Mouse (Mus musculus): ENCODE data around the gene Olfr213.
"Not testable (repeated sequence)": the region's sequence is repeated elsewhere in the genome, so short reads cannot be mapped to it uniquely, and the experiment has no call there.

Gene Olfr213

DNA sequence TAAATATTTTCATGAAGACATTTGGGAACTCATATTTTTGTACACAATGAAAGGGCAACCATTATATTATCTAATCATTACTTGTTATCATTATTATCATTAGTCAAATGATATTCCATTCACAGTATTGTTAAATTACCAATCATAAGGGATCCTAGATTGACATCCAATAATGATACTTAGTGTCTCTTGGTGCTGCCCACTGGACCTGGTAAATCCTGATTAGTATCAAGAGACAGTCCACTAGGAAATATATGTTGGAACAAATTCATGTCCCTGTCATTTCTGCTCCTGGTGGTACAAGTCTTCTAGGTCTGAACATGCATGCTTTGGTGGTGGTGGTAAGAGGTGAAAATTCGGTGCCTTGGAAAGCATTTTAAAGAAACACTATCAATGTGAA is at the start of gene Olfr213:
Gene Olfr213, plus strand, starts transcription at position 301 of the 400 bp plus-strand sequence.
- DNase-seq: no peak

DNA sequence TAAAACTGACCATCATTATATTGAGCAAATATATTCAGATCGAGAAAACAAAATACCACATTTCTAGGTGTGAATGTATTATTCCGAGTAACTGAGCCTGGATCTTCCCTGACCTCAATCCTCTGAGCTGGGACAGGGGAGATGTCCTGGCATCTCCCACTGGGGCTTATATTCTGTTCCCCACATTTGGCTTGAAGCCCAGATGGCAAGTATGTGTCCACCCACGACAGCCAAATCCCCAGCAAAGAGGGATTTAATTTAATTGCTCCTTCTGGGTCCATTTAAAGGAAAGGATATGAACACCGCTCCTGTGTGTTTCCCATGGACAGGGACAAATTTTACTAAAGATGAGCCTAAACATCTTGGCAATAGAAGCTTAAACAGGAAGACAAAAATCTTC is 49.5 kb upstream of the Olfr213 start, which contains the start of gene Olfr211:
Gene Olfr211, plus strand, starts transcription at position 301 of the 400 bp plus-strand sequence.
- peak; percentile 3 to 7 for DNase-seq

DNA sequence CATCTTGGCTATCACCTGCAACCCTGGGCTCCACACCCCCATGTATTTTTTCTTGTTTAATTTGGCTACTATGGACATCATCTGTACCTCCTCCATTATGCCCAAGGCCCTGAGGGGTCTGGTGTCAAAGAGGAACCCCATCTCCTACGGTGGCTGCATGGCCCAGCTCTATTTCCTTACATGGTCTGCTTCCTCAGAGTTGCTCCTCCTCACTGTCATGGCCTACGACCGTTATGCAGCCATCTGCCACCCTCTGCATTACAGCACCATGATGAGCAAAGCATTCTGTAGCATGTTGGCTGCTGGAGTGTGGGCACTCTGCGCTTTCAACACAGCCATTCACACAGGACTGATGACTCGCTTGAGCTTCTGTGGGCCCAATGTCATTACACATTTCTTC is 44.5 kb upstream of the Olfr213 start:
- no peak for DNase-seq

DNA sequence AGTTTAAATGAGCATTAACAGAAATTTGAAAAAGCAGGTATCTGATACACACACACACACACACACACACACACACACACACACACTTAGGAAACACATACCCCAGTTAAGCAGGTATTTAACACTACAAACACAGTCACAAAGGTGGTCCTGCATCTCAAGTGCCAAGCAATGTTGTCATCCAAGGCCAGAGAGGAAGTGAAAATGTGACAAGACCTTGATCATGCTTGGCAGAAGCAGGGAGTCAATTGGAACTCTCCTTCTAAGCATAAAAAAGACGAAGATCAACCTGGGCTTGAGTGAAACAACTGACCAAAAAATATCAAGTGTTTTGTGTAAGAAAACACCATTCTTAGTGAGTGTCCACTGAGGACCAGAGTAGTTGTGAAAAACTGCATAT is 42.3 kb upstream of the Olfr213 start:
- no peak for DNase-seq

DNA sequence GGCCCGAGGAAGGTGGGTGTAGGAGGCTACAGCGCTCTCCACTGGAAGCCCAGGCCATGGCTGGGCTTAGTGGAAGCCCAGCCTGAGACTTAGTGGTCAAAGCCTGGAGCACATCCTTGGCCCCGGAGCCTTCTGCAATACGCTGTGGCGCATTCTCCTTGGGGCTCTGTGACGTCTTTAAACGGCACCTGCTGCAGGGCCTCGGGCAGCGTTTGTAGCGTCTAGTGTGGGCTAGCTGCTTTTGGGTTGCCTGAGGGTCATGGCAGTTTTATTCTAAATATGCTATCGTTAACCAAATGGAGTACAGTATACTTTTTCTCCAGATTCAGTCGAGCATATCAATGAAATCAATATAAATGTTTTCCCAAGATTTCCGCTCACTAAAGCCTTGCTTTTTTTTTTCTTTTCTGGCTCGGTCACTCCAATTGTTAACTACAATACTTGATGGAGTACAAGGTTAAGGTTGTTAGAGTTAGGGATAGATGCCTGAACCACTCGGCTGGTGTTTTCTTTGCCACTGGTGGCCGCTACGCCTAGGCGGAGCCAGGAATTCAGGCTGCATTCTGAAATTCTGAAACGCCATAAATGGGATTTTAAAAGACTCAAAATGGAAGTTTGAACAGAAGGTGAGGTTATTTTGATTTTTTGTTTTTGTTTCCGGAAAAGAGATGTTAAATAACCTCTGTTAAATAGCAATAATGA is 31.8 kb upstream of the Olfr213 start, which contains the start of gene Olfr212:
Gene Olfr212, plus strand, starts transcription at position 215 of the 702 bp plus-strand sequence.
- DNase-seq: not testable (repeated sequence)

DNA sequence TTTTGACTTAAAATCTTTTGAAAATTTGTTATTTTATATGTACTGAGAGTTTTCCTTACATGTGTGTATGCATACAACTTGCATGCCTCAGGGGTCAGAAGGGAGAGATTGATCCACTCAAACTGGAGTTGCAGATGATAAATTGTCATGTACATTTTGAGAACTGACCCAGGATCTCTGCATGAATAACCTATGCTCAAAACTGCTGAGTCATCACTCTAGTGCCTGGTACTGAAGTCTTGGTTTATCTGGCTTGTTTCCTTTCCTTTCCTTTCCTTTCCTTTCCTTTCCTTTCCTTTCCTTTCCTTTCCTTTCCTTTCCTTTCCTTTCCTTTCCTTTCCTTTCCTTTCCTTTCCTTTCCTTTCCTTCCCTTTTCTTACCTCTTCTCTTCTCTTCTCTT is 23.4 kb upstream of the Olfr213 start:
- DNase-seq: no peak

DNA sequence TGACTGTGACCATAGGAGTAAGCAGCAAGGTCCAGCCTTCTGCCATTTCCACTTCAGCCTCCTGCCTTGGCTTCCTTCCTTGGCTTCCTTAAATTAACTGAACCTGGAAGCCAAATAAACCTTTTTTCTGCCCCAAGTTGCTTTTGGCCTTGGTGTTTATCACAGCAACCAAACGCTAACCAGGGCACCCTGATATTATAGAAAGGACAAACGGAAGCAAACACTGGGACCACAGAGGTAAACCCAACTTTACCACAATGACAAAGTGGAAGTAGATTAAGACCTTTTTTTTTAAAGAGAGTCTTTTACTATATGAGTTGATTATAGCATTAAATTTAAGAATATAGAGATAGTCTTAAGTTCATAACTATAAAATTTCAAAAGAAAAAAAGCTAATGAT is 4.2 kb downstream of the Olfr213 start:
- DNase-seq: no peak

DNA sequence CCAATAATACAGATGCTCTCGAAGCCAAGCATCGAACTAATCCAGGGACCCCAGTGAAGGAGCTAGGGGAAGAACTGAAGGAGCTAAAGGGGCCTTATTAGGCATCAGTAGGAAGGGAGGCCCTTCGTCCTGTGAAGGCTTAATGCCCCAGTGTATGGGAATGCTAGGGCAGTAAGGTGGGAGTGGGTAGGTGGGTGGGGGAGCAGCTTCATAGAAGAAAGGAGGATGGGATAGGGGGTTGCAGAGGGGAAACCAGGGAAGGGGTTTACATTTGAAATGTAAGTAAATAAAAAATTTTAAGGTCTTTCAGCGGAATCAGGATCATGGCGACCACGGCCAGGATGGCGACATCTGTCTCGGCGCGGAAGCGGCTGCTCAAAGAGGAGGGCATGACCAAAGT is 12.6 kb downstream of the Olfr213 start, which contains the start of gene Gm5580:
Gene Gm5580, plus strand, starts transcription at position 301 of the 400 bp plus-strand sequence.
- not testable (repeated sequence) for DNase-seq

DNA sequence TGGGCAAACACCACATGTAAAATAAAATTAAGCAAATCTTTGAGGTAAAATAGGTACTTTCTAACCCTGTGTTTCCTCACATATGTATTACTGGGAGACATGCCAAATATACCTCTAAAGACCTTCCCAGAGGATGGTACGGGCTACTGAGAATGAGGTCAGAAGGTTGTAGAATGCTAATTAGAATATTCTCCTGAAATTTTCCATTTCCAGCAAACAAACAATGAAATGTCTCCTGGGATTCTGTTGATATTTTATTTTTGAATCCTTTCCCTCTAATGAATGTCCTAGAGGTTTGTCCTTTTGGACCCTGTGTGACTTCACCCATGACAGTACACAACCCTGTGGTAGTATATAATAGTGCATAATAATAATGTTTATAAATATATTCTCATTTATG is 15.7 kb downstream of the Olfr213 start, which contains the start of gene Olfr214:
Gene Olfr214, plus strand, starts transcription at position 301 of the 400 bp plus-strand sequence.
- no peak for DNase-seq

DNA sequence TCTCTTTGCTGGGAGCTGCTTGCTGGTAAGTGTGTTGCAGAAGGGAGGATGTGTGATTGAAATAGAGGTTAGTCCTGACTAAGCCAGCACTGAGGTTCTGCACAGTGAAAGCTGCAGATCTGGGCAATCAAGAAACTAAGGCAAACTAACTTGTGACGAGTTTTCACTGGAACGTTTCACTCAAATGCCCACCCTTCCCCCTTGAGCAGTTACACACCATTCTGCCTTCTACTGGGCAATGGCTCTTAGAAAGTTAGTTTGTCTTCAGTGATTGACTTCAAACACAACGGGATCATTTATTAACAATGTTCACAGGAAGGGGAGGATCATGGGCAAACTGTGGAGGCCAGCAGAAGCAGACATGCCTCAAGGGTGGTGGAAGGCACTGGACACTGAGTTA is 16.7 kb downstream of the Olfr213 start:
- DNase-seq: no peak

DNA sequence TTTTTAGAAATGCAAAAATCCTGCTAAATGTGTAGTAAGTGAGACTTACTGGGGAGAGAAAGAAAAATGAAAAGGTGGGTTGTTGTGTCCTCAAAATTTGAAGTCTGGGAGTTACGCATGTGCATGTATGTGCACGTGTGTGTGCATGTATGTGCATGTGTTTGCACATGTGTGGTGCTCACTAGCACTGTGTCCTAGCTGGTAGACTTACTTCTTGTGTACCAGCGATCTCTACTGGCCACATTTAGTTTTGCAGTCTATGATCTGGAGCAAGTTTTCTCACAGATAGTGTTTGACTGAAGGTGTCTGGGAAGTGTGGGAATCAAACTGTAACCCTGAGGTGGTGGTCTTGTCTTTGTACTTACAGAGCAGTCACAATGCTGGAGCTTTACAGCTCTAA is 31.6 kb downstream of the Olfr213 start:
- peak in 1 of 2 experiments; percentile 43 for DNase-seq

DNA sequence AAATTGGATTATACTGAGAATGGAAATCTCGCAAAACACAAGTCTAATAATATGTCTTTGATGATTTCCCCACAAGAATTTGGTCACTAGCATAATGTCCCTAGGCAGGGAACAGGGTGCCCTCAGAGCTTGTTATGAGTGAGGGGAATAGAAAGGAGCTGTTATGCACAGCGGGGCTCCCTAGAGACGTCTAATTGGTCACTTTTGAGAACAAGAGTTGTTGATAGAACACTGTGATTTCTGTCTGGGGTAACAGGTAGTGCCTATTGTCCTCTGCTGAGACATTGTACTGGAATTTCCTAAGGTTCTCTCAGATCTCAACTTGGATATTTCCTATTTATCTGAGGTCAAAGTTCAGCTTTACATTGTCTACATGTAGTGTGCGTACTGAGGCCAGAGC is 45.8 kb downstream of the Olfr213 start, which contains the start of gene Olfr215:
Gene Olfr215, minus strand, starts transcription at position 101 of the 400 bp plus-strand sequence.
- no peak for DNase-seq
